Mouse (Mus musculus): ENCODE data around the gene Sarnp.

GRCm38 (mm10) chr10:128792041-128792440 lies 25.1 kb upstream of the Sarnp start:
- TF ChIP-seq POLR2A (IDR thresholded peaks at IDR 0.05; ENCODE audit: control insufficient read depth, extremely low read depth, insufficient read depth, low read length, poor library complexity) (no peak), CTCF (IDR thresholded peaks at IDR 0.05; ENCODE audit: borderline replicate concordance, control insufficient read depth, extremely low read depth, insufficient read depth, low read length, poor library complexity) (no peak)
